Mouse (Mus musculus) stomach, postnatal 0 days (tissue): Measurements from ENCODE around the gene Gper1.

Experiments
- CTCF ChIP-seq: IDR thresholded peaks from 2 replicates; pipeline ENCODE4 v1.5.1; 2016; ENCODE audit warnings: antibody characterized with exemption, low read depth, mild to moderate bottlenecking, moderate library complexity
- EP300 ChIP-seq: optimal IDR thresholded peaks from 2 replicates; pipeline ENCODE3; 2016; ENCODE audit warnings: antibody characterized with exemption

GRCm38 (mm10) chr5:139449926-139450325 lies 27.0 kb downstream of the Gper1 start:
- TF ChIP-seq CTCF (no peak), EP300 (no peak)
